Mouse (Mus musculus) small intestine, adult 2 months (tissue): ENCODE data around the gene Snph. TPM values are rescaled to one million over a fixed set of nuclear protein-coding genes. Genes with fewer than 3 reads are reported as not detected.

Source experiments
- H3K27ac ChIP-seq: fragments of 200-500 bp; 2 replicates; pipeline ENCODE4 v1.5.1; 2012; ENCODE audit warnings: low read depth, low read length, control low read depth, inconsistent platforms; ENCODE audit not compliant: insufficient read depth
- H3K27me3 ChIP-seq: fragments of 200-500 bp; 2 replicates; pipeline ENCODE4 v1.6.1; 2012; ENCODE audit warnings: mild to moderate bottlenecking, moderate library complexity, low read length, inconsistent platforms; ENCODE audit not compliant: control insufficient read depth, insufficient read depth
- H3K36me3 ChIP-seq: fragments of 200-500 bp; 2 replicates; pipeline ENCODE4 v1.6.1; 2012; ENCODE audit warnings: mild to moderate bottlenecking, low read length, control low read depth, inconsistent platforms; ENCODE audit not compliant: control insufficient read depth, insufficient read depth
- H3K4me1 ChIP-seq: fragments of 200-500 bp; 2 replicates; pipeline ENCODE4 v1.6.1; 2012; ENCODE audit warnings: low read length, inconsistent platforms, mixed read lengths; ENCODE audit not compliant: control insufficient read depth, insufficient read depth, insufficient read length
- H3K4me3 ChIP-seq: fragments of 200-500 bp; 2 replicates; pipeline ENCODE4 v1.5.1; 2012; ENCODE audit warnings: low read depth, mild to moderate bottlenecking, control low read depth, inconsistent platforms, low read length, moderate library complexity
- CTCF ChIP-seq: fragments of 200-500 bp; IDR thresholded peaks from 2 replicates; pipeline ENCODE4 v1.5.1; 2012; ENCODE audit warnings: low read depth, mild to moderate bottlenecking, control low read depth, inconsistent platforms, low read length, moderate library complexity, mixed read lengths; ENCODE audit not compliant: insufficient replicate concordance, insufficient read length; ENCODE audit errors: extremely low read depth
- POLR2A ChIP-seq: fragments of 200-500 bp; IDR thresholded peaks from 2 replicates; pipeline ENCODE4 v1.6.1; 2012; ENCODE audit warnings: low read depth, mild to moderate bottlenecking, control low read depth, inconsistent platforms, low read length, moderate library complexity
- WGBS: fragments of 180-500 bp; shearing (Covaris S2); methylation state at CpG from one replicate; pipeline ENCODE4 v1.1.7; 2018; 5-methylcytosine and 5-hydroxymethylcytosine counted together
- polyA plus RNA-seq: library from polyadenylated mRNA; depleted of rRNA; stranded (reverse); fragments of >200 nt; gene quantifications from 2 replicates; pipeline ENCODE4 v1.2.3, GENCODE M21; 2012

Gene Snph
- polyA plus RNA-seq, 1 experiment: 21.6 TPM

GRCm38 (mm10) chr2:151635362-151636014 lies 3.1 kb upstream of the Snph start:
- H3K27me3 ChIP-seq: no peaks in the 10 kb centered on the region
- 23% methylated on average over 9 of the region's 9 CpGs for WGBS
- no peaks in the 10 kb centered on the region for H3K36me3 ChIP-seq
- TF ChIP-seq POLR2A (no peak), CTCF (no peak)
- peak overlapping the region; percentile 94 for H3K27ac ChIP-seq
- peaks cover 3% of the 10 kb centered on the region; the same call in 1 of the 2 replicates for H3K4me1 ChIP-seq
- peak overlapping the region; percentile 63 for H3K4me3 ChIP-seq

GRCm38 (mm10) chr2:151634903-151635302 lies 2.5 kb upstream of the Snph start:
- TF ChIP-seq CTCF (no peak), POLR2A (no peak)
- peaks cover 3% of the 10 kb centered on the region; the same call in 1 of the 2 replicates for H3K4me1 ChIP-seq
- no peaks in the 10 kb centered on the region for H3K27me3 ChIP-seq
- H3K27ac ChIP-seq: no peak overlapping the region; the same call in 1 of the 2 replicates
- no peak overlapping the region for H3K4me3 ChIP-seq
- no peaks in the 10 kb centered on the region for H3K36me3 ChIP-seq
- WGBS: 13% methylated on average over 2 of the region's 2 CpGs

GRCm38 (mm10) chr2:151632982-151633381 lies 589 bp upstream of the Snph start:
- TF ChIP-seq CTCF (no peak), POLR2A (no peak)
- 81% methylated on average over 5 of the region's 5 CpGs for WGBS
- H3K4me1 ChIP-seq: peaks cover 5% of the 10 kb centered on the region

GRCm38 (mm10) chr2:151631406-151632158 lies 811 bp downstream of the Snph start:
- TF ChIP-seq POLR2A: no peak
- TF ChIP-seq CTCF: no peak
- Histone ChIP-seq H3K27me3 (no peaks in the 10 kb centered on the region), H3K4me1 (peaks cover 5% of the 10 kb centered on the region), H3K4me3 (peak overlapping the region; percentile 86), H3K27ac (no peak overlapping the region), H3K36me3 (no peaks in the 10 kb centered on the region)
- 4% methylated on average over 22 of the region's 22 CpGs for WGBS

More at GRCm38 (mm10) chr2:151632982-151633381, 589 bp upstream of the Snph start:
- Histone ChIP-seq H3K27ac (no peak overlapping the region), H3K36me3 (no peaks in the 10 kb centered on the region), H3K27me3 (no peaks in the 10 kb centered on the region), H3K4me3 (no peak overlapping the region)

- 87% methylated on average over 7 of the region's 7 CpGs for WGBS
- Histone ChIP-seq H3K4me1 (peaks cover 5% of the 10 kb centered on the region), H3K4me3 (no peak overlapping the region), H3K27me3 (no peaks in the 10 kb centered on the region), H3K27ac (no peak overlapping the region), H3K36me3 (no peaks in the 10 kb centered on the region)
- no peak for TF ChIP-seq POLR2A
- no peak for TF ChIP-seq CTCF
Measured at GRCm38 (mm10) chr2:151629310-151629709, 3.1 kb downstream of the Snph start.

GRCm38 (mm10) chr2:151628011-151628410 lies 4.4 kb downstream of the Snph start:
- H3K36me3 ChIP-seq: 0 out of 2 replicates have a peak, but pooled peaks cover 2% of the 10 kb centered on the region
- no peak overlapping the region for H3K4me3 ChIP-seq
- H3K4me1 ChIP-seq: peaks cover 5% of the 10 kb centered on the region
- no peaks in the 10 kb centered on the region for H3K27me3 ChIP-seq
- TF ChIP-seq CTCF (no peak), POLR2A (no peak)
- WGBS: 87% methylated on average over 3 of the region's 3 CpGs
- H3K27ac ChIP-seq: no peak overlapping the region

GRCm38 (mm10) chr2:151626296-151626695 lies 6.1 kb downstream of the Snph start:
- H3K27me3 ChIP-seq: no peaks in the 10 kb centered on the region
- 93% methylated on average over 7 of the region's 7 CpGs for WGBS
- H3K4me1 ChIP-seq: peaks cover 4% of the 10 kb centered on the region
- 0 out of 2 replicates have a peak, but pooled peaks cover 2% of the 10 kb centered on the region for H3K36me3 ChIP-seq
- no peak overlapping the region for H3K27ac ChIP-seq
- TF ChIP-seq CTCF: no peak
- no peak for TF ChIP-seq POLR2A
- H3K4me3 ChIP-seq: no peak overlapping the region
